Mouse (Mus musculus) testis, postnatal 14 days (tissue): ENCODE results near the gene Sgip1.

Source experiments
- DNase-seq: peaks from one replicate; pipeline ENCODE4 v3.0.0; 2021; ENCODE audit warnings: low spot score

Gene Sgip1

GRCm38 (mm10) chr4:102840956-102841729 is 100.0 kb downstream of the Sgip1 start:
- DNase-seq, result no peak

- DNase-seq, result no peak
Measured at GRCm38 (mm10) chr4:102850498-102850897, 109.4 kb downstream of the Sgip1 start.

- no peak for DNase-seq
Measured at GRCm38 (mm10) chr4:102851161-102851560, 110.1 kb downstream of the Sgip1 start.

GRCm38 (mm10) chr4:102852290-102852689 is 111.2 kb downstream of the Sgip1 start:
- DNase-seq, result no peak

GRCm38 (mm10) chr4:102852808-102853207 is 111.7 kb downstream of the Sgip1 start:
- no peak for DNase-seq

- DNase-seq, result no peak
Measured at GRCm38 (mm10) chr4:102853330-102854022, 112.4 kb downstream of the Sgip1 start.

- no peak for DNase-seq
Measured at GRCm38 (mm10) chr4:102854928-102855892, 114.1 kb downstream of the Sgip1 start.

GRCm38 (mm10) chr4:102856086-102856485 is 115.0 kb downstream of the Sgip1 start:
- no peak for DNase-seq

- peak; percentile 86 for DNase-seq
Measured at GRCm38 (mm10) chr4:102859259-102860194, 118.4 kb downstream of the Sgip1 start.

- DNase-seq, result no peak
Measured at GRCm38 (mm10) chr4:102862751-102863710, 121.9 kb downstream of the Sgip1 start.

- DNase-seq, result no peak
Measured at GRCm38 (mm10) chr4:102866531-102866930, 125.4 kb downstream of the Sgip1 start.

GRCm38 (mm10) chr4:102871274-102871673 is 130.2 kb downstream of the Sgip1 start:
- no peak for DNase-seq

- no peak for DNase-seq
Measured at GRCm38 (mm10) chr4:102883142-102883541, 142.0 kb downstream of the Sgip1 start.

- no peak for DNase-seq
Measured at GRCm38 (mm10) chr4:102884228-102884627, 143.1 kb downstream of the Sgip1 start.

GRCm38 (mm10) chr4:102886459-102886858 is 145.4 kb downstream of the Sgip1 start:
- no peak for DNase-seq

GRCm38 (mm10) chr4:102886902-102887301 is 145.8 kb downstream of the Sgip1 start:
- DNase-seq, result no peak

GRCm38 (mm10) chr4:102887770-102888689 is 146.9 kb downstream of the Sgip1 start:
- no peak for DNase-seq

- no peak for DNase-seq
Measured at GRCm38 (mm10) chr4:102895866-102896265, 154.8 kb downstream of the Sgip1 start.

GRCm38 (mm10) chr4:102898987-102899386 is 157.9 kb downstream of the Sgip1 start:
- peak; percentile 40 for DNase-seq
